Mouse (Mus musculus) forebrain, embryonic 12.5 days (tissue): Measurements from ENCODE around the gene Epha7. TPM values are rescaled to one million over a fixed set of nuclear protein-coding genes. Genes with fewer than 3 reads are reported as not detected.

Experiments
- ATAC-seq: fragments of 200-750 bp; cut with Nextera tagmentation; 2 replicates; pipeline ENCODE4 v1.8.0; 2017; ENCODE audit warnings: moderate TSS enrichment; ENCODE audit not compliant: low FRiP score
- H3K27ac ChIP-seq: fragments of 300-500 bp; sonication (generic); 2 replicates; pipeline ENCODE4 v1.5.1; 2016; ENCODE audit warnings: mild to moderate bottlenecking
- H3K27me3 ChIP-seq: fragments of 300-500 bp; sonication (generic); 2 replicates; pipeline ENCODE4 v1.6.1; 2016; ENCODE audit warnings: mild to moderate bottlenecking
- H3K36me3 ChIP-seq: fragments of 300-500 bp; sonication (generic); replicated peaks from 2 replicates; pipeline ENCODE4 v1.6.1; 2016; ENCODE audit warnings: mild to moderate bottlenecking
- H3K4me1 ChIP-seq: fragments of 300-500 bp; sonication (generic); 2 replicates; pipeline ENCODE4 v1.6.1; 2016
- H3K4me2 ChIP-seq: fragments of 300-500 bp; sonication (generic); 2 replicates; pipeline ENCODE4 v1.6.1; 2016; ENCODE audit warnings: mild to moderate bottlenecking, moderate library complexity
- H3K4me3 ChIP-seq: fragments of 300-500 bp; sonication (generic); replicated peaks from 2 replicates; pipeline ENCODE4 v1.5.1; 2016; ENCODE audit warnings: mild to moderate bottlenecking
- H3K9ac ChIP-seq: fragments of 300-500 bp; sonication (generic); 2 replicates; pipeline ENCODE4 v1.6.1; 2016; ENCODE audit warnings: mild to moderate bottlenecking
- H3K9me3 ChIP-seq: fragments of 300-500 bp; sonication (generic); 2 replicates; pipeline ENCODE4 v1.6.1; 2016
- WGBS: fragments of 180-500 bp; shearing (Covaris S2); methylation state at CpG from one replicate; pipeline ENCODE4 v1.1.7; 2016; 5-methylcytosine and 5-hydroxymethylcytosine counted together
- polyA plus RNA-seq: library from polyadenylated mRNA; unstranded; fragments of >200 nt; fragmentation: Nextera tagmentation; extraction: Ambion mirVana; gene quantifications from 2 replicates; pipeline ENCODE4 v1.2.1, GENCODE M21; 2016

Epha7 gene
- polyA plus RNA-seq, 1 experiment from 2014 or later = 53.9 TPM

DNA sequence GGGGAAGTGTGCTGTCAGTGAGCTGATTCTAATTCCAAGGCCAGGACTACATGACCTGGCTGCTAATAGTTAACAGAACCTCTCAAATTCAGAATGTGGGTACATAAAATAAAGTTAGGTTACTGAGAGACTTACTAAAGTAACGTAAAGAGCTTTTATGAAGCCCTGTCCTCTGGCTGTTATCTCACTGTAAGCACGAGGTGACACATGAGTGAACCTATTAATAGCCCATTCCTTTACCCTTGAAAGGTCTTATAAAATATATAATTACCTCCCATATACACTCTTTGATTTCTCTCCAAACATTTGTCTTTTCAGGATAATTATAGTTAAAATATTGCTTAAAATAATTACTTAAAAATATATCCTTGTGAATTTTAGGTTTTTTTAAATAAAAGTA is 37.5 kb downstream of the Epha7 start:
- no peak for ATAC-seq
- H3K9ac ChIP-seq = no peak overlapping the region
- WGBS = 68% methylated on average over 2 of the region's 2 CpGs
- H3K27me3 ChIP-seq = no peaks in the 10 kb centered on the region
- no peak overlapping the region for H3K4me2 ChIP-seq
- H3K4me1 ChIP-seq = no peaks in the 10 kb centered on the region
- no peak overlapping the region for H3K27ac ChIP-seq
- H3K4me3 ChIP-seq = no peak overlapping the region
- H3K36me3 ChIP-seq = no peaks in the 10 kb centered on the region
- no peaks in the 10 kb centered on the region for H3K9me3 ChIP-seq

DNA sequence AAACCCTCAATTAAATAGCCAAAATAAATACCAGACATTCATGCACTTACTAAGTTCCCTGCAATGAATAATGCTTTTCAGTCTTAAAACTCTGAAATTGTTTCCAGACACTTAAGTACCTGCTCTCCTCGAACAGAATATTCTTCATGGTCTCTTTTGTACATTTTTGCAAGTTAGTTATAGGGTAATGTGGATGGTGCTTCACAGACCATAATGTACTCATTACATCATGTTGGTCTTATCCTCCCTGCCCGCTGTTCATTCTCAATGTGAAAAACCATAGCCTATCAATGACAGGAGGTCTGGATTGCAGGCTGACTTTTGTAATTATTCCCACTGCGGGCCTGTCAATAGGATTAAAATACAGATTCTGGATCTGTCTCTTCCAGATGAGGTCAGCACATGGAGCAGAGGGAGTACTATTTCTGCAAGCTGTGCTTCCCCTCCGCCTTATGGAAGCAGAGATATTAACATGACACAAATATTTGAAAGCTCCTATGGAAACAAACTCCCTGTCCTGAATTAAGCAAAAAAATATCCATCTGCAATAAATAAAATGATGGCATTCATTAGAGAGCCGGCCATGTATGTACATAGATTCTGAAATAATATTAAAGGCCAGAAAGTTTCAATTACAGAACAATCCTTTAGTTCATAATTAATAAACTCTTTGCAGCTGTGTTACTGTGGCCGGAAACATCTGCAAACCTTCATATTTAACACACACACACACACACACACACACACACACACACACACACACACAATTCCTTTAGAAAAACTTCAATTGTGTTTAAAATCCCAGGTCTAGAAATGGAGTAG is 50.1 kb downstream of the Epha7 start:
- ATAC-seq = no peak
- Histone ChIP-seq H3K4me3 (no peak overlapping the region), H3K27me3 (no peaks in the 10 kb centered on the region), H3K36me3 (no peaks in the 10 kb centered on the region), H3K4me2 (no peak overlapping the region), H3K4me1 (0 out of 2 replicates have a peak, but pooled peaks cover 3% of the 10 kb centered on the region), H3K9me3 (no peaks in the 10 kb centered on the region), H3K9ac (no peak overlapping the region), H3K27ac (no peak overlapping the region)
- 78% methylated on average over 6 of the region's 6 CpGs for WGBS

DNA sequence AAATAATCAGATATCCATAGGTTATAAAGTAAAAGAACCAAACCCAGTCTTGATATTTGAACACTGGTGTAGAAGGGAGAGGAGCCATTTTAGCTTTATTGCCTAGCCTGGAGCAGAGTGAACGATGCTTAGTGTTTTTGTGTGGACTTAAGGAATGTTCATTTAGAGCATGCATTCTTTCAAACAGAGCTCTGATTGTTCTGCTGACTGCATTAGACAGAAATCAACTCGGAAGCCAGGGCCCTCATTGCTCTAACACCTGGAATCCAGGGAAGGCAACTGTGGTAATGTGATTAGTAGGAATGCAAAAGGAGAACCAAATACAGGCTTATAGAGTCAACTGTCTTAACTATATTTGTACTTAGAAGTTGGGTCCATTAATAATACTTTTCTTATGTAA is 53.5 kb downstream of the Epha7 start:
- 10% methylated on average over 2 of the region's 2 CpGs for WGBS
- Histone ChIP-seq H3K4me1 (0 out of 2 replicates have a peak, but pooled peaks cover 3% of the 10 kb centered on the region), H3K9me3 (no peaks in the 10 kb centered on the region), H3K4me2 (no peak overlapping the region), H3K4me3 (no peak overlapping the region), H3K9ac (no peak overlapping the region), H3K27ac (no peak overlapping the region), H3K27me3 (no peaks in the 10 kb centered on the region), H3K36me3 (no peaks in the 10 kb centered on the region)
- ATAC-seq = no peak

DNA sequence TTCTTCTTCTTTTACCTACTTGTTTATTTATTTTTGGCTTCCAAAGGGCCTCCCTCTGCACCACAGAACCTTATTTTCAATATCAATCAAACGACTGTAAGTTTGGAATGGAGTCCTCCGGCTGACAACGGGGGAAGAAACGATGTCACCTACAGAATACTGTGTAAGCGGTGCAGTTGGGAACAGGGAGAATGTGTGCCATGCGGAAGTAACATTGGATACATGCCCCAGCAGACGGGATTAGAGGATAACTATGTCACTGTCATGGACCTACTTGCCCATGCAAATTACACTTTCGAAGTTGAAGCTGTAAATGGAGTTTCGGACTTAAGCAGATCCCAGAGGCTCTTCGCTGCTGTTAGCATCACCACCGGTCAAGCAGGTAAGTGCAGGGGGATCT is 58.7 kb downstream of the Epha7 start:
- H3K9ac ChIP-seq = no peak overlapping the region
- WGBS = 90% methylated on average over 11 of the region's 11 CpGs
- no peaks in the 10 kb centered on the region for H3K9me3 ChIP-seq
- peaks cover 5% of the 10 kb centered on the region; the same call in 1 of the 2 replicates for H3K36me3 ChIP-seq
- no peak overlapping the region for H3K4me3 ChIP-seq
- no peaks in the 10 kb centered on the region for H3K4me1 ChIP-seq
- H3K27ac ChIP-seq = no peak overlapping the region
- H3K27me3 ChIP-seq = no peaks in the 10 kb centered on the region
- no peak for ATAC-seq
- no peak overlapping the region for H3K4me2 ChIP-seq

DNA sequence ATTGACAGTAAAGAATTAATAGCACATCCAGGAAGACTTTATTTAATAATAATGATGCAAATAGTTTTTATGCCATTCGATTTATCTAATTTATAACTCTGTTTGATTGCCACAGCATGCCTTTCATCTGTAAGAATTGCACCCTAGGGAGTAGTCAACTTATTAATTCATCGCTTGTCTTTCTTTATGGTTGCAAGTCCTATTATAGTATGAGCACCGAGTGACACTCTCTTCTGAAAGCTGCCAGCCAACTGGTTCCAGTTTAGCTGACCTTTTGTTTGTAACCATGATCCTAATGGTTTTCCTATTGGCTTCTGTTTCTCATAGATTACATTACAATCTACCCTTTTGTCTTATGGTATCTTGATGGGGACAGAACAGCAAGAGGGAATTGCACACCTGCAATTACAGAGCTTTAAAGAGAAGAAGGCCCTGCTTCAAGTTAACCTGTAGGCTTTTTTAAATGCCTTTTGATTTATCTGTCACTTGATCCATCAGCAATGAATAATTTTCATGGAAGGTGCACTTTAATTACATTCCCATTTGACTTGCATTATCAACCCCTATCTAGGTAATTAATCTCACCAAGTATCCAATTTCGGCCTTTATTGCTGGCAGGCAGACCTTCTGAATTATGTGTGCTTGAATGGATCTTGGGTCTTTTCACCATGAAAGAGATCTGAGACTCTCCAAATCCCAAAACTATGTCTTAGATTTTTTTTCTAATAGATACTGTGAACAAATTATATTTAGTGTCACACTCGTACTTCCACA is 68.5 kb downstream of the Epha7 start:
- Histone ChIP-seq H3K27ac (no peak overlapping the region), H3K36me3 (no peaks in the 10 kb centered on the region), H3K9me3 (no peaks in the 10 kb centered on the region), H3K9ac (no peak overlapping the region), H3K27me3 (no peaks in the 10 kb centered on the region), H3K4me2 (no peak overlapping the region), H3K4me1 (peaks cover 6% of the 10 kb centered on the region), H3K4me3 (no peak overlapping the region)
- ATAC-seq = no peak
- 37% methylated on average over 5 of the region's 5 CpGs for WGBS

DNA sequence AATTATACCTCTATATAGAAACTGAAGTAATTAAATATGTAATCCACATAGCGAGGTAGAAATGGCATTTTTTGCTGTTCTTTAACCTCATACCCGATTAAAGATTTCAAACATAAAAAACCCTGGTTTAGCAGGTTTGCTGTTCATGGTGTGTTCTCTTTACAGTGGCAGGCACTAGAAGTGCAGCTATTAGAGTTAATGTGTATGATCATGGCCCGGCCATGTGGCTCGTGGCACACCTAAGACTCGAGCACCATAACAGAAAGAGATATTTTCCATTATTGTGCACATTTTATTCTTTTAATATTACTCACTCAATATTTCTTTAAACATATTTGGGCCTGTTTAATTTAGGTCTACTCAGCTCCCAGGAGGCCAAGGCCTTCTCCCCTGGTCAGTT is 76.7 kb downstream of the Epha7 start:
- no peak for ATAC-seq
- H3K36me3 ChIP-seq = no peaks in the 10 kb centered on the region
- 91% methylated on average over 5 of the region's 5 CpGs for WGBS
- no peak overlapping the region for H3K4me3 ChIP-seq
- H3K9me3 ChIP-seq = no peaks in the 10 kb centered on the region
- H3K4me1 ChIP-seq = no peaks in the 10 kb centered on the region
- no peak overlapping the region for H3K9ac ChIP-seq
- no peak overlapping the region for H3K27ac ChIP-seq
- H3K4me2 ChIP-seq = no peak overlapping the region
- H3K27me3 ChIP-seq = no peaks in the 10 kb centered on the region

DNA sequence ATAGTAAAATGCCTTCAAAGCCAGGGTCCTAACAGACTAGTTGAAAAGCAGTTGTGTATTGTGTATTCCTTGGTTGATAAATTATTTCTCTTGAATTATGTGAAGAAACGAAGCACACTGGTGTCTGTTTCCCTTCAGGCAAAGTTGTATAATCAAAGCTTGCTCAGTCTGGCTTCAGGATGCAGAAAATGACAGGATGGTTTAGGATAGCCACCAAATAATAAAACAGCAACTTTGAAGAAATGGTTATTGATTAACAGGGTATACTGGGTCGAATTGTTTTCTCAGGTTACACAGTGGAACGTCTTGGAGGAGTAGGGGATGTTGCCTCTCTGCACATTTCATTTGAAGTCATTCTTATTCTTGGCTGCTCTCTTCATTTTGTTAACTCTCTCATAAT is 77.2 kb downstream of the Epha7 start:
- H3K4me2 ChIP-seq = no peak overlapping the region
- H3K9me3 ChIP-seq = no peaks in the 10 kb centered on the region
- 76% methylated on average over 3 of the region's 3 CpGs for WGBS
- no peaks in the 10 kb centered on the region for H3K36me3 ChIP-seq
- no peak for ATAC-seq
- no peaks in the 10 kb centered on the region for H3K4me1 ChIP-seq
- H3K27ac ChIP-seq = no peak overlapping the region
- no peaks in the 10 kb centered on the region for H3K27me3 ChIP-seq
- H3K9ac ChIP-seq = no peak overlapping the region
- no peak overlapping the region for H3K4me3 ChIP-seq

DNA sequence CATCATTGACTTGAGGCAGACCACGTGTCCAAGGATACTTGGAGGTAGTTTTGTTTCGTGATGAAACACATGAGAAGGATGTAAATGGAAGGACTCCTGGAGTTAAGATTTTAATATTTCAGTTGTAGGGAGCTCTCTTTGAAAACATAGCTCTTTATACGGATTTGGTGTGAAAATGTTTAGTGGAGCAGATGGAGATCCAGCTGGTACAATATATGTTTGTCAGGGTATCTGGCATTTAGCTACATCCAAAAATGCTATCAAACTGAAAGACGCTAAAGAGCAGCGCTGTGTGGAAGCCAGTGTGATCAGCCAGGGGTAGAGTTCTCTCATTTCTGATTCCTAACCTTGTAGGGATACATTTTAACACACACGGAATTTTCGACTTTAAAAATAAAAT is 82.5 kb downstream of the Epha7 start:
- no peak overlapping the region for H3K4me3 ChIP-seq
- no peak for ATAC-seq
- WGBS = 91% methylated on average over 7 of the region's 7 CpGs
- H3K27me3 ChIP-seq = no peaks in the 10 kb centered on the region
- H3K4me1 ChIP-seq = no peaks in the 10 kb centered on the region
- H3K9me3 ChIP-seq = no peaks in the 10 kb centered on the region
- no peak overlapping the region for H3K9ac ChIP-seq
- no peaks in the 10 kb centered on the region for H3K36me3 ChIP-seq
- H3K27ac ChIP-seq = no peak overlapping the region
- no peak overlapping the region for H3K4me2 ChIP-seq

DNA sequence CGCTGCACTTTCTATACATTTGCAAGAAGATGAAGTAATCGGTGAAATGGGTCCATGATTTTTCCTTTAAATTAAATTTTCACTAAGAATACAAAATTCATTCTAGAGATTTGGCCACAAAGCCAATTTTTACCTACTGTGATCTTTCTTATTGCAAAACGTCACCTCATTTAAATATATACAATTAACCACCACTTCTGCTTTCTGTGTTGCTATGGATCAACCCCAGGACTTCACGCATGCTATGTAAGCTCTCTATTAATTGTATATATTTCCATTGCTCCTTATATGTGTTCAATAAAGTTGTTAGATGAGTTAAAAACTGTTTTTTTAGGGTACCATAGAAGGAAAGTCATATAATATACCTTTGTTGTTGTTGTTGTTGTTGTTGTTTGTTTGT is 86.4 kb downstream of the Epha7 start:
- ATAC-seq = no peak
- Histone ChIP-seq H3K36me3 (no peaks in the 10 kb centered on the region), H3K27me3 (no peaks in the 10 kb centered on the region), H3K4me3 (no peak overlapping the region), H3K9me3 (no peaks in the 10 kb centered on the region), H3K4me1 (peaks cover 6% of the 10 kb centered on the region; the same call in 1 of the 2 replicates), H3K4me2 (no peak overlapping the region), H3K27ac (no peak overlapping the region), H3K9ac (no peak overlapping the region)
- WGBS = 85% methylated on average over 4 of the region's 4 CpGs

DNA sequence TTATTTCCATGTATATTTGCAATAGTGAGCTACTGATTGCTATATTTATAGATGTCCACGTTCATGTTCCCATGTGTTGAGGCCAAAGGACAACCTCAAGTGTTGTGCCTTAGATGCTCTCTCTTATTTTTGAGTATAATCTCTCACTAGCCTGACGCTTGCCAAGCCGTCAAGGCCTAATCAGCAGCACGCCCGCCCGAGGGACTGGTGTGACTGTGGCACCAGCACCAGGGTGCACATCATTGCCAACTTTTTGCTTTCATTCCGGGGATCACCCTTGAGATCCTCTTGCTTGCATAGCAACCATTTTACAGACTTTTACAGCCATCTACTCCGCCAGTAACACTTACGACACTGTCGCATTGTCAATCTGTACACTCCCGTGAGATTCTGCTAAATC is 86.9 kb downstream of the Epha7 start:
- Histone ChIP-seq H3K36me3 (no peaks in the 10 kb centered on the region), H3K9me3 (no peaks in the 10 kb centered on the region), H3K4me1 (peaks cover 6% of the 10 kb centered on the region; the same call in 1 of the 2 replicates), H3K9ac (no peak overlapping the region), H3K27me3 (no peaks in the 10 kb centered on the region), H3K4me2 (no peak overlapping the region), H3K4me3 (no peak overlapping the region), H3K27ac (no peak overlapping the region)
- WGBS = 89% methylated on average over 11 of the region's 11 CpGs
- ATAC-seq = no peak

DNA sequence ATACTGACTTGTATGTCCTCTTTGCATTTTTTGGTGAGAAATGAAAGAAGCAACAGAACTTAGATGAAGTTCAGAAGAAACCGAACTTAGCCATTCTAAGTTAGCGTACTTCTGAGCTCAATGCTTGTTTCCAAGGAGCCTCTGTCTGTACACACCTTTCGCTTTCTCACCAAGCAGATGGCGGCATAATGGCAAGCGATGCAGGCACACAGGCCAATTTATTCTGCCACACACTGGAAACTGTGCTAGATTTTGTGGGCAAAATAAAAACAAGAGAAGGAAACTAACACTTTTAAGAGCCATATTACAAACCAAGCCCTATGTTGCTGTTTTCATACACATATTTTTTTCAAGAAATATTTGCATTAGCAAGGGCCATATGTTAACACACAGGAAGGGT is 88.6 kb downstream of the Epha7 start:
- no peaks in the 10 kb centered on the region for H3K9me3 ChIP-seq
- H3K9ac ChIP-seq = no peak overlapping the region
- peaks cover 6% of the 10 kb centered on the region; the same call in 1 of the 2 replicates for H3K4me1 ChIP-seq
- no peak overlapping the region for H3K4me2 ChIP-seq
- ATAC-seq = no peak
- no peak overlapping the region for H3K4me3 ChIP-seq
- no peaks in the 10 kb centered on the region for H3K36me3 ChIP-seq
- H3K27ac ChIP-seq = no peak overlapping the region
- no peaks in the 10 kb centered on the region for H3K27me3 ChIP-seq
- WGBS = 71% methylated on average over 5 of the region's 5 CpGs

DNA sequence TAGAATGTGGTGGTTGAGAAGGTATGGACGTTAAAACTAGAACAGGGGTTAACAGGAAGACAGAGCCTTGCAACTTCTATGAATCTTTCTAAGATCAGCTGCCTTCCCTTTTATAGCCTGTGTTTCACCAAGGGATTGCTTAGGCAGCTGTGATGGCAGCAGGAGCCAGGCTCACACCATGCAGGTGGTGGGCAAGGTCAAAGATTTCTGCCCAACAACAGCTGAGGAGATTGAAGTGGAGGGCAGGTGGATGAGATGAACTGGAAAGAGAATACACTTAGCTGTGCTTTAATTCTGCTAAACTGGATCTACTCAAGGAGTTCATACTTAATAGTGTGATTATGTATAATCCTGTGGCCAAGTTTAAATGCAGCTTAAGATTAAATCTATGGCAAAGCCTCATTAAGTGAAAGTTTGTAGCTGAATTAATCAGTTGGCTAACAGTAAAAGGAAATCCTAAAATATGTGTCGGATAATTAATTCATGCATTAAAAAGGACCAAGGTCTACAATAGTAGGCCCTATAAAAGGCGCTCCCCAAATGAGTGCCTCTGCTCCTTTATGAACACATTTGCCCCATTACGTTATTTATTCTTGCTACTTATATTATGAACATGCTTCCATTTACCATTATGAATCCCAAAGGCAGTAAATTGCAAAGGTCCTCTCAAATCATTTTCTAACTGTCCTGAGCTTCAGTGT is 89.2 kb downstream of the Epha7 start:
- peak overlapping the region; percentile 68 for H3K27ac ChIP-seq
- ATAC-seq = peak; percentile 81; the same call in 1 of the 2 replicates
- H3K36me3 ChIP-seq = no peaks in the 10 kb centered on the region
- H3K4me2 ChIP-seq = no peak overlapping the region
- WGBS = 48% methylated on average over 4 of the region's 4 CpGs
- no peak overlapping the region for H3K4me3 ChIP-seq
- H3K4me1 ChIP-seq = peaks cover 6% of the 10 kb centered on the region; the same call in 1 of the 2 replicates
- H3K9ac ChIP-seq = no peak overlapping the region
- no peaks in the 10 kb centered on the region for H3K27me3 ChIP-seq
- H3K9me3 ChIP-seq = no peaks in the 10 kb centered on the region
